Mouse (Mus musculus) liver, postnatal 0 days (tissue): ENCODE measurements around the gene Ndufa13. TPM values are rescaled to one million over a fixed set of nuclear protein-coding genes. Genes with fewer than 3 reads are reported as not detected.

Source experiments
- ATAC-seq: fragments of 200-750 bp; cut with Nextera tagmentation; 2 replicates; pipeline ENCODE4 v1.8.0; 2017; ENCODE audit warnings: mild to moderate bottlenecking, moderate library complexity
- DNase-seq: peaks from one replicate; pipeline ENCODE4 v3.0.0-alpha.2; 2016
- H3K27ac ChIP-seq: fragments of 300-500 bp; sonication (generic); 2 replicates; pipeline ENCODE4 v1.5.1; 2014; ENCODE audit warnings: antibody characterized with exemption, moderate library complexity, mild to moderate bottlenecking, low read depth
- H3K27me3 ChIP-seq: fragments of 300-500 bp; sonication (generic); 2 replicates; pipeline ENCODE4 v1.6.1; 2014; ENCODE audit warnings: low read length, control low read depth, mixed read lengths; ENCODE audit not compliant: insufficient read depth
- H3K36me3 ChIP-seq: fragments of 300-500 bp; sonication (generic); replicated peaks from 2 replicates; pipeline ENCODE4 v1.6.1; 2014; ENCODE audit warnings: mild to moderate bottlenecking, control low read depth, low read length, moderate library complexity, mixed read lengths; ENCODE audit not compliant: insufficient read depth
- H3K4me1 ChIP-seq: fragments of 300-500 bp; sonication (generic); 2 replicates; pipeline ENCODE4 v1.6.1; 2014; ENCODE audit warnings: antibody characterized with exemption, mild to moderate bottlenecking, control low read depth; ENCODE audit not compliant: insufficient read depth
- H3K4me2 ChIP-seq: fragments of 300-500 bp; sonication (generic); 2 replicates; pipeline ENCODE4 v1.6.1; 2014; ENCODE audit warnings: low read depth, mild to moderate bottlenecking, low read length, moderate library complexity, mixed read lengths
- H3K4me3 ChIP-seq: fragments of 300-500 bp; sonication (generic); 2 replicates; pipeline ENCODE4 v1.5.1; 2014; ENCODE audit warnings: low read depth, low read length
- H3K9ac ChIP-seq: fragments of 300-500 bp; sonication (generic); replicated peaks from 2 replicates; pipeline ENCODE4 v1.6.1; 2014; ENCODE audit warnings: mild to moderate bottlenecking, moderate library complexity
- H3K9me3 ChIP-seq: fragments of 300-500 bp; sonication (generic); 2 replicates; pipeline ENCODE4 v1.6.1; 2016; ENCODE audit warnings: mild to moderate bottlenecking, control low read depth, low read length, mixed read lengths
- CTCF ChIP-seq: sonication (generic); IDR thresholded peaks from 2 replicates; pipeline ENCODE4 v1.5.1; 2016; ENCODE audit warnings: antibody characterized with exemption, low read depth
- EP300 ChIP-seq: IDR thresholded peaks from 2 replicates; pipeline ENCODE4 v1.6.1; 2016; ENCODE audit warnings: antibody characterized with exemption, low read depth, mild to moderate bottlenecking
- WGBS: fragments of 180-500 bp; shearing (Covaris S2); extraction: QIAGEN DNeasy Blood & Tissue Kit; methylation state at CpG from one replicate; pipeline ENCODE4 v1.1.7; 2014; ENCODE audit not compliant: insufficient replicate concordance; 5-methylcytosine and 5-hydroxymethylcytosine counted together
- polyA plus RNA-seq: library from polyadenylated mRNA; unstranded; fragments of >200 nt; fragmentation: Nextera tagmentation; extraction: Ambion mirVana; gene quantifications from 2 replicates; pipeline ENCODE4 v1.2.1, GENCODE M21; 2015

Gene Ndufa13
- polyA plus RNA-seq, 1 experiment from 2014 or later = 152 TPM

GRCm38 (mm10) chr8:69923986-69924385 lies 21.6 kb upstream of the Ndufa13 start:
- Histone ChIP-seq H3K4me3 (no peak overlapping the region), H3K4me2 (0 out of 2 replicates have a peak overlapping the region, but pooled peaks have one; percentile 6), H3K9me3 (no peaks in the 10 kb centered on the region), H3K27ac (no peak overlapping the region), H3K9ac (no peak overlapping the region), H3K36me3 (peaks cover 12% of the 10 kb centered on the region; the same call in 1 of the 2 replicates), H3K4me1 (peaks cover 49% of the 10 kb centered on the region), H3K27me3 (no peaks in the 10 kb centered on the region)
- TF ChIP-seq EP300 = no peak
- TF ChIP-seq CTCF = no peak
- ATAC-seq = no peak
- no peak for DNase-seq
- 40% methylated on average over 1 of the region's 1 CpGs for WGBS

- H3K36me3 ChIP-seq = peaks cover 19% of the 10 kb centered on the region
- ATAC-seq (peak; percentile 52), DNase-seq (no peak)
- H3K9me3 ChIP-seq = no peaks in the 10 kb centered on the region
- H3K9ac ChIP-seq = 0 out of 2 replicates have a peak overlapping the region, but pooled peaks have one; percentile 22
- WGBS = 88% methylated on average over 2 of the region's 2 CpGs
- H3K27me3 ChIP-seq = no peaks in the 10 kb centered on the region
- H3K4me3 ChIP-seq = no peak overlapping the region
- peaks cover 50% of the 10 kb centered on the region for H3K4me1 ChIP-seq
- TF ChIP-seq EP300 = no peak
- TF ChIP-seq CTCF = no peak
- H3K27ac ChIP-seq = peak overlapping the region; percentile 88
- peak overlapping the region; percentile 64 for H3K4me2 ChIP-seq
Measured at GRCm38 (mm10) chr8:69921141-69921540, 18.8 kb upstream of the Ndufa13 start.

- peaks cover 30% of the 10 kb centered on the region for H3K36me3 ChIP-seq
- H3K9me3 ChIP-seq = no peaks in the 10 kb centered on the region
- no peaks in the 10 kb centered on the region for H3K27me3 ChIP-seq
- no peak overlapping the region for H3K4me3 ChIP-seq
- WGBS = 28% methylated on average over 11 of the region's 11 CpGs
- peak overlapping the region; percentile 88 for H3K27ac ChIP-seq
- H3K4me1 ChIP-seq = peaks cover 50% of the 10 kb centered on the region
- ATAC-seq = peak; percentile 84
- peak overlapping the region; percentile 30; the same call in 1 of the 2 replicates for H3K9ac ChIP-seq
- DNase-seq = peak; percentile 85
- TF ChIP-seq CTCF = no peak
- TF ChIP-seq EP300 = peak; percentile 79
- peak overlapping the region; percentile 64 for H3K4me2 ChIP-seq
Measured at GRCm38 (mm10) chr8:69919876-69920662, 17.7 kb upstream of the Ndufa13 start.

GRCm38 (mm10) chr8:69919010-69919409 lies 16.7 kb upstream of the Ndufa13 start:
- Histone ChIP-seq H3K36me3 (peaks cover 40% of the 10 kb centered on the region), H3K4me1 (peaks cover 46% of the 10 kb centered on the region)
- TF ChIP-seq CTCF = peak; percentile 96
- TF ChIP-seq EP300 = no peak

GRCm38 (mm10) chr8:69918506-69918905 lies 16.1 kb upstream of the Ndufa13 start:
- Histone ChIP-seq H3K9me3 (no peaks in the 10 kb centered on the region), H3K9ac (no peak overlapping the region), H3K27ac (no peak overlapping the region), H3K27me3 (no peaks in the 10 kb centered on the region), H3K4me2 (no peak overlapping the region), H3K4me3 (no peak overlapping the region), H3K36me3 (peaks cover 45% of the 10 kb centered on the region), H3K4me1 (peaks cover 41% of the 10 kb centered on the region)
- ATAC-seq = no peak
- no peak for TF ChIP-seq EP300
- TF ChIP-seq CTCF = no peak
- no peak for DNase-seq

More at GRCm38 (mm10) chr8:69919010-69919409, 16.7 kb upstream of the Ndufa13 start:
- Histone ChIP-seq H3K27me3 (no peaks in the 10 kb centered on the region), H3K9ac (no peak overlapping the region), H3K27ac (no peak overlapping the region), H3K9me3 (no peaks in the 10 kb centered on the region), H3K4me3 (no peak overlapping the region), H3K4me2 (no peak overlapping the region)
- ATAC-seq = peak; percentile 36
- 50% methylated on average over 1 of the region's 1 CpGs for WGBS
- peak; percentile 79 for DNase-seq

- H3K4me2 ChIP-seq = no peak overlapping the region
- peaks cover 71% of the 10 kb centered on the region for H3K36me3 ChIP-seq
- peaks cover 18% of the 10 kb centered on the region for H3K4me1 ChIP-seq
- DNase-seq (no peak), ATAC-seq (no peak)
- H3K9me3 ChIP-seq = no peaks in the 10 kb centered on the region
- H3K9ac ChIP-seq = no peak overlapping the region
- H3K27ac ChIP-seq = no peak overlapping the region
- no peak overlapping the region for H3K4me3 ChIP-seq
- WGBS = 79% methylated on average over 5 of the region's 5 CpGs
- TF ChIP-seq CTCF (peak; percentile 17; the same call in 1 of the 2 replicates), EP300 (no peak)
- H3K27me3 ChIP-seq = no peaks in the 10 kb centered on the region
Measured at GRCm38 (mm10) chr8:69915748-69916147, 13.4 kb upstream of the Ndufa13 start.
